Mouse (Mus musculus) frontal cortex, postnatal 14 days (tissue): ENCODE measurements at regions not wholly inside any gene's neighbourhood (a gene's known extent, or its start where the extent isn't known, plus 50 kb on each side); places are given as distances from the start of the nearest gene placed in this dataset.
"Not testable (repeated sequence)": the region's sequence is repeated elsewhere in the genome, so short reads cannot be mapped to it uniquely, and the experiment has no call there.

ENCODE experiments used
- DNase-seq, 2 experiments: peaks; one replicate each; pipeline ENCODE4 v3.0.0; 2022; ENCODE audit warnings: low spot score in 2 of 2

DNA sequence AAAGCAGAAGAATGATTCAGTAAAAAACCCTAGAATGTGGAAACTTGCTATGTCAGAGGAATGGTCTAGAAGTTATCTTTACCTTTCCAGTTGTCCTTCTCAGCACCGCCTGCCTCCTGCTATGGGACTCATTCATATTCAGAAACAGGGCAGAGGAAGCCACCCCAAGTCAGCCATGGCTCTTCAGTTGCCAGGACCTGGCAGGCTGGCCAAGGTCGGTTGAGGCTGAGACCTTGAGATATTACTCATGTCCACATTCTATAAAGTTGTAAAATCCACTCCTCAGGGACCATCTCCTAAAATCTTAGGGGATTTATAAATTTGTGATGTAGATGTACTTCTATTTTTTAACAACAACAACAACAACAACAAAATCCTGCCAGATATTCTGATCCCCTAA, 580.7 kb upstream of the Klhl29 start:
- no peak for DNase-seq

DNA sequence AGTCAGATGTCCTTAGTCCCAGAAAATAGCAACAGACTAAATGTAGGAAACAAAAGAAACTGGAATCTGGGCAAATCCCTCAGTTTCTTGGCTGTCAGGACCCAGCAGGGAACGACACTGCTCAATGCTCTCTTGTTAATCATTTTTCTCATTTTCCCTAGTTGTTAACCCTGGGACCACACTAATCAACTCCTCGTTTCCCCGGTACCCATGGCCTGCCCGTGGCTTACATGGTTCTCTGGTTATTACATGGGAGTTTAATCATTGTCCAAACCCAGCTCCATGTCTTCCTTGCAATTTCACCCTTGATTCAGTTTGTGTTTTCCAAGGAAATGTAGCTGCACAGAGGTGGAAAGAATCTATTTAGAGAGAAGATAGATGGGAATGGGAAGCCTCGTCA, 580.1 kb upstream of the Klhl29 start:
- no peak for DNase-seq

DNA sequence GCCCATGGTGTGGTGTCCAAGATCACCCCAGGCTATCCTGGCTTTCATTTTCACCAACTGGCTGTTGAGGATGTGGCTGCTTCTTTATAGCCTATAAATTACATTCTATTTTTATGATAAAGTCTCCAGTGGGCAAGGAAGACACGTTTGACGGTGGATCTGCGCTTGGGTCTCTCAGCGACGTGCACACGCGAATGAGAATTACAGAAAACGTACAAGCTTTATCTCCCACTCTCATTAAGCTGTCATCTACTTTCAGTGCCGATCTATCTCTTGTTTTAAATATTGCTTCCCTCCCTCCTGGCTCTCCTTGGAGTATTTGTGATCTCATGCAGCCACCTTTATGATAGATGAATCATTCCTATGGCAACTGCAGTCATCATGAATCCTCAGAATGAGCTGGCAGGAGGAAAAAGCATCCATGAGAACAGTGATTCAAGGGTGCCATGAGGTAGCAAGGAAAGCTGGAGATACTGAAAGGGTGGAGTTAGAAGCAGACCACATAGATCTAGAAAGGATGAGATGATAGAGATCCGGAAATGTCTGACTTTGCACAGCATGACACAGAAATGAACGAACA, 568.0 kb upstream of the Klhl29 start:
- DNase-seq: no peak

DNA sequence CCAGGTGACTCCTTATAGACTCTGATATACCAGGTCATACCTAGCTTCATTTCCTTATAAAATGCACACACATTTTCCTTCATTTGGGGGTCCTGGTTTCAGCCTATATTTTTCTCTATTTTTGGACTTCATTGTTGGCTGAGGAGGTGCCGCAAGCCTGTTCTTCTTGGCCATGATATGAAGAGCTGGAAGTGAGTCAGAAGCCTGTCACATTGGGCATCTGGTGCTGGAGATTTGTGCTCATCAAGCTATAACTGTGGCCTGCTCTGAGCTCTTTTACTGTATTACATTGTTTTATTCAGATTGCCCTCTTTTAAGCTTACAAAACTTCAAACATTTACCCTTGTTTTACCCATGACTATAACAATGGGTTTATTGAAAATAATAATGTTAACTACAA, 545.8 kb upstream of the Klhl29 start:
- DNase-seq: no peak

DNA sequence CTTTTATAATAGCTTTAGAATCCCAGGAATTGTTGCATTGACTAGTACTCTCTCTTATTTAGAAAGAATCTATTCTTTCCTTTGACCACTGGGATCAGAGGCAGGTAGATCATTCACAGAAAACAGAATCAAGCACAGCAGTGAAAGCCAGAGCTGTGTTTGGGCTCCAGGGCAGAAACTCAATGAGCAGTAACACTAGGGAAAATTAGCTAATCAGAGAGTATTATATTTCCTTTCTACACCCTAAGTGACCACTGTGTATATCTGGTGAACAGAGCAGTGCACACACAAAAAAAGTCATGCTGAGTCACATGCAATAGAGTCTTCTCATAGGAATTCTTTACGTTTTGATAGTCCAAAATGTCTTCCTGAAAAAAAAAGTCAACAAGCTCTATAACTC, 542.5 kb upstream of the Klhl29 start:
- DNase-seq: no peak

DNA sequence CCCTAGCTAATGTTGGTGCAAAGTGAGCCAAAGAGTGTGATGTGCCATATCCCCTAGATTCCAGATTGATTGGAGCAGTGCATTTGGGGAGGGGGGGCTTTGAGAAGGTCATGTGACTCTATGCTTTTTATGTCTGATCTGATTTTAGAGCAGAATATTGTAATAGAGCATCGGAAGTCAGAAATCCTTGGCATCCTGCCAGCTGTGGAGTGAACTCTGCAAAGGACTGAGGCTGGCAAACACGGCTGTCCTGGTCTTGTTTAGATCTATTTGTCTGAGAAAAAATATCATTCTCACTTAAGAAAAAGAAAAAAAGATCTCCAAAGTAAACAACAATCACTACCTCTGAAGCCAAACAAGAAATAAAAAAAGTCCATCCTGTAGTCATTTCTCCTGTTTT, 530.8 kb upstream of the Klhl29 start:
- DNase-seq: no peak

DNA sequence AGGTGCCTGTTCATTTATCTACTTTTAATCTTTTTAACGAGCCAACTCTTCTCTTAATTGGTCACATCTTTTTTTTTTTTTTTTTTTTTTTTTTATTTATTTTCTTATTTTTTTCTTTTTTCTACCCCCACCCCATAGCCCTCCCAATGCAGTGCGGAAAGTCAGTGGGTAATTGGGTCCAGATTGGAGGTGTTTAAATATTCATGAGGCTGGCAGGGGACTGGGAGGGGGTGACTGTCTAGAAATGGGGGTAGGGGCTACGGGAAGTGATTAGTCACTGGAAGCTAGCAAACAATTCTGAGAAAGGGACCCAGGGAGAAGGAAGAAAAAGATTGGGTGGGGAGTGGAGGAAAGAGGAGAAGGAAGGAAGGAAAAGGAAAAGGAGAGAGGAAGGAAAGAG, 516.3 kb upstream of the Klhl29 start:
- DNase-seq: not testable (repeated sequence)

DNA sequence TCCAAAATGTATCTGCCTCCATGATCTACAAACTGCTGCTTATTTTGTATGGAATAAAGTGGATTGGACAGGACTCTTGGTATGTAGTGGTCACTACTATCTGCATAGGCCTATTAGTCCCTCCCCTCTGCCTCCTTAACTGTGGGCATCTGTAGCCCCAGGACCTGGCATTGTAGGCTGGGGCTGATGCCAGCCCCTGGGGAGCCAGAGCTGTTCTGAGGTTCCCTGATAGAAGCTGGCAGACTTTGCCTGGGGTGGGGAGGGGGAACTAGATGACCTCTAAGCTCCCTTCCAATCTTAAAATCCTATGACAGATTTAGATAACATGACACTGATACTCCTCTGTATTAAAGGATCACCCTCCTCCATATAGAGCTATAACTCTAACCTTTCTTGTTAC, 491.2 kb upstream of the Klhl29 start:
- no peak for DNase-seq

DNA sequence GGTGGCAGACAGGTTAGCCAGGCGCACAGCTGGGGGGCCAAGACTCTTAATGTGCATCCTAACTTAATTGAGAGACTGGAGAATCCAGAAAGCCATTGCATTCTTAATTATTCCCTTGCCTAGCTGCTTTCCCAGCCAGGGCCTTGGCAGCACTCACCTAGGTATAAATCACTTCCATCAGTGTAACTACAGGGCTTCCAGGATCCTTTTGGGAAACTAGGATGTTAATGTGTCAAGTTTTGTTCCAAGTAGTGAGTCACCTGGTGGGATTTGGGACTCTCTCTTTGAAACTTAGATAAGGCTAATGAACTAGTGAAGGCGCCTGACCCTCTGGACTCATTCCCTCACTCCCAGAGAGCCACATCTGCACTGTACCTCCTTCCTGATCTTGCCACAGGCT, 484.3 kb upstream of the Klhl29 start:
- no peak for DNase-seq

DNA sequence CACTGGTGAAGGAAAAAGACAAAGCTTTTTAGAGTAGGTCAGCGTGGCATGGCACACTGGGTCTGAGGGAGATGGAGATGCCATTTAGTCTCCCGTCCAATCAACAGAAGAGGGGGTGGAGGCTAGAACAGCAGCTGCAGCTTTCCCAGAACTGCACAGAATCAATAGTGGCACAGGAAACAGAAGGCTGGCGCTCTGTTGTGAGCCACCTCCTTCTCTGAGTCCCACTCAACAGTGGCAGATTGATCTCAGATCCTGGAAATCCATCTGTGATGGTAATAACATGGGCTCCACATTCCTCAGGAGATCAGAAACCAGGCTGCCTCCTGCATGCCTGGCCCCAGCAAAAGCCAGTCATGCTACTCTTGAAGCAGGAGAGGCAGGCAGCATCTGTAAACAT, 480.9 kb upstream of the Klhl29 start:
- peak; percentile 7 to 15 for DNase-seq

DNA sequence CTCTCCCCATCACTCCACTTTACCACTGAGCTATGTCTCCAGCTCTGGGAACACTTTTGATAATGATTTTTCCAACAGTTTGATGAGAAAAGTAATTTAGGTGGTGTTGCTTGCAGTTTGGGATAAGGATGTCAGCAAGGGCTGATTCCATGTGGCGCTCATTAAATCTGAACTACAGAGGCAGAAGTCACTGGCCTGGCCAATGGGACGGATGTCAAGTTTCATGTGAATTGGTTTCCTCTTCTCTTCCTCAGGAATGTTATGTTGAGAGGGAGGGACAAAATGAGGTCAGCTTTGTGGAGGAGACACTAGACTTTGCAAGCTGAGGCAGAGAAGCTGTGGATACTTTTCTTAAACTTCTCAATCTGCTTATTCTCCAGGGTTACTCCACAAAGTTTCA, 434.9 kb upstream of the Klhl29 start:
- DNase-seq: no peak

DNA sequence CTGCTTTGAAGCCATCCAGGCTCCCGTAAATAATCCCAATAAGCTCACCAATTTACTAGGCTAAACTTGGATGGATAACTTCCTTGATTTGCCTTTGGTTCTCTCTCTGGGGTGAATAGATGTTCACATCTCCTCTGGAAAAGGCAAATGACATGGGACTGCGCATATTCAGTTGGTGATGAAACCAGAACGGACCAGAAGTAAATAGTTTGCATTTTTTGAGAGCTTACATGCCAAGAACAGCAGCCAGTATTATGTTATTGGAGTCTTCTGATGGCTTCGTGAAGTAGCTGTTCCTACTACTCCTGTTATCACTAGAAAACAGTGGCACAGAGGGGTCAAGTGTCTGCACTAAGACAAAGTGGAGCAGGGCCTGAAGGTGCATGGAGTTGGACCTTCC, 434.5 kb upstream of the Klhl29 start:
- no peak for DNase-seq

DNA sequence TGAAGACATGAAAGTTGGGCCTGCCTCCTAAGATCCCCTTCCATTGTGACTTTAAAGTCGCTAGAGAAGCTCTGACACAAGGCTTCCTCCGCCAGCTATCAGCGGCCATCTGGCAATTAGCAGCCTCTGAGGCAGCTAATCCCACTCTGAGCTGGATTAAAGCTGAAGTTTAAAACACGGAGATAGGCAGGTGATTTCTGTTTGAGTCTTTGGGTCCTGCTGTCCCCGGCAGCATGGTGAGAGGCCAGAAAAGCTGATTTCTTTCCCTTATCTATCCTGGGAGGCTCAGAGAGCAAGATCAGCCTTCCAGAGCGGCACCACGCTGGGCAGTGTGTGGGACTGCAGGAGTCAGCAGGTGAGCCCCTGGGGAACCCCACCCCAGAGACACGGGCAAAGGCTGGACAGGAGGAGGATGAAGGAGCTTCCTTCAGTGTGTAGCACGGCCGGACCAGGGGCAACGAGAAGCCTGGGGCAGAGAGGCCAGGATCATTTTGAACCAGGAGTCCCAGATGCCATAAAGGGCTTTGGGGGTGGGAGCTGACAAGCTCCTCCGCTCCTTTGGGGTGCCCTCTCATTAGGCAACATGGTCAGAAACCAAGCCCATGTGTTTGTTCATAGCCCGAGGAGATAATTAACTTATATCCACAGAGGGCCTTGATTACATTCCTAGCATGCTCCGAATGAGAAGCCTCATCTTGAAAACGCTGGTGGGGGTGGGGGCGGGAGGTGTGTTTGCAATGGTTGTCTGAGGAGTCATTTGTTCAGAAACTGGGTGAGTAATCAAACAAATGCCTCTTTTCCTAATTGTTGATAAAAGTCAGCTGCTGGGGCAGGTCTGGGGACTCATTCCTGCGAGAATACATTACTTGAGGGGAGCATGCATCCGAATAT, 432.8 kb upstream of the Klhl29 start:
- no peak for DNase-seq

DNA sequence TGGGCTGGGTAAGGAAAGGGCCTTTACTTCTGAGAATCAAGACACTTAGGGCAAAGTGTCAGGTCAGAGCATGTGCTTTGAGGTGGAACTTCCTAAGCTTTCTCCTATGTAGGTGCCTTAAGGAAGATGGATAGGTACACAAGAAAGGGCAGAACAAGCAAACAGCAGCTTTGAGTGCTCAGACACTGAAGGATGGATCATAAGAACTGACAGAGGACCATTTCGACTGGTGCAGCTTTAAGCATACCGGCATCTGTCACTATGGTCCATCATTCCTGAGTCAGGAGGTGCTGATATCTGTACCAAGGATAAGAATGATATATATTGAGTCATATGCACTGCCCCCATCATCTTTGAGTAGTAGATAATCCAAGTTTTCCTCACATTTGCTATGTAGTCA, 430.2 kb upstream of the Klhl29 start:
- no peak for DNase-seq

DNA sequence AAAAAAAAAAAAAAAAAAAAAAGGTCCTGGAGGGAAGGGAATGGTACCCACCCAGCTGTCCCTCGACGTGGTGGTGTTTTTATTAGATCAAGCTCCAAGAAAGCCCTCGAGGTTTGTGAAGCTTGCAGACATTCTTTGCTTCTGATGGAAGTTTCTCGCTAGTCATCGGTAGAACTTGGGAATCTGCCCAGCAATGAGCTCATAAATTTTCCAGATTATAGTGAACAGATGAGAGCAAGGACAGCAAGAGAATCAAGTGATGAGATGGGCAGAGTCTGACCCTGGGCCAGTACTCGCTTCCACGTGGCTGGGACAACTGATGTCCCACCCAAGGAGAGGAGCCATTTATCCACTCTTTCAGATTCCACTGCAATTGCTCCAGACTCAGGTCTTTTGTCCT, 417.6 kb upstream of the Klhl29 start:
- no peak for DNase-seq

DNA sequence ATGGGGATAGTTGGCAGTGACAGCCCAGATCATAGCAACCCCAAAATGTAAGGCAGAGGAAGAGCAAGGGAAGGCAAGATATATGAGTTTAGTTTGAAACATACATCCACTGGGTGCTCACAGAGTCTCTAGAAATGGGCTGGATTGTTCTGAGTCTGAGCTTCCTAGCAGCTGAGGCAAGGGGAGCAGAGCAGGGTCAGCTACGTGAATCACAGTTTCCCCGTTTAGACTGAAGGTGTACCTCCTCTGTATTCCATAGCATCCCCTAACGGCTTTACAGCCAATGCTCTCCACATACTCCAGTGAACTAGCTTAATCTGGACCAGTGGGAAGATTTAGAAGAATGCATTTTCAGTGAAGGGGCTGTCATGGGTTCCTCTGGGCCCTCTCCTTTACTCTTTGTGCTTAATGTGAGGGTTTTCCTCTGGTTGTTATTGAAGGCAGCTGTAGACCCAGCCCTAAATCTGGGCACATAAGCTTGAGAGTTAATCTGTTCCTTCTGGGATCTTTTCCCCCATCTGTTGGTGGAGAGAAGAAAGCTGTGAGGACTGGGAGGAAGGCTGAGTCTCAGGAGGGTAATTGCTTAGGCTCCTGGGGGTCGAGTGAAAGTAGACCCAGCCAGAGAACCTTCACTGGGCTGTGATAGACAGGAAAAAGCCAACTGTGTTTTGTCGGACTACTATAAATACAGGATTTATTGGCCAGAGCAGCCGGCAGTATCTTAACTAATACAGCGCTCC, 411.8 kb upstream of the Klhl29 start:
- DNase-seq: no peak

DNA sequence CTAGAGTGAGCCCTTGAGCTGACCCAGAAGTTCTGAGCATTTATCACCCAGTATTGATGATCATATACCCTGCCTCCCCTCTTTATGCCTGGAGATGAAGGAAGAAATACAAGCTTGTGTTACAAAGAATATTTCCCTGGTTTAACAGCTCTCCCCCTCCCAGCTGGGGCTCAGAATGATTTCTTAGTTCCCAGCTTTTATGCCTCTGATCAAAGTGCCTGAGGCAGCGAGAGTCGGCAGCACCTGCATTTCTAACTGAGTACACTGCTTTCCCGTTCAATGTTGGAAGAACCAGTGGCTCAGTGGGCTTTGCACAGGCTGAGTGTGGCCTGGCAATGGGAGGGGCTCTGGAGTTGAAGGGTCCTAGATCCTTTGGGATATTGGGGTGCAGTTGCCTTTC, 405.8 kb upstream of the Klhl29 start:
- DNase-seq: no peak

DNA sequence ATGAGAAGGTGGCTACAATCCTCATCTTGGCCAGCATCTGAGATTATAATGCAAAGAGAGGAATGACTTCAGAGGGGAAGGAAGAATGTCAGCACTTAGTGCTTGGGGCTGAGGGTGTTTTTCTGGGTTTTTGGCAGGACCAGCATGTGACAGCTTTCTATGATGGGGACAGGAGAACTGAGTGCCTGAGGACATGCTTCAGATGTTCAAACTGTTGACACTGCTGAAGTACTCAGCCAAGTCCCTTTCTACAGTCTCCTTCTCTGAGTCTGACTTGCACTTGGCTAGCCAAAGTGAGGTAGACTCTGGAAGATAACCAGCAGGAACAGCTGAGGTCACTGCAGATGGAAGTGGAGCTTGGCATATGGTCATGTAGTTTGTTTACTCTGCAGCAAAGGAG, 402.1 kb upstream of the Klhl29 start:
- no peak for DNase-seq

DNA sequence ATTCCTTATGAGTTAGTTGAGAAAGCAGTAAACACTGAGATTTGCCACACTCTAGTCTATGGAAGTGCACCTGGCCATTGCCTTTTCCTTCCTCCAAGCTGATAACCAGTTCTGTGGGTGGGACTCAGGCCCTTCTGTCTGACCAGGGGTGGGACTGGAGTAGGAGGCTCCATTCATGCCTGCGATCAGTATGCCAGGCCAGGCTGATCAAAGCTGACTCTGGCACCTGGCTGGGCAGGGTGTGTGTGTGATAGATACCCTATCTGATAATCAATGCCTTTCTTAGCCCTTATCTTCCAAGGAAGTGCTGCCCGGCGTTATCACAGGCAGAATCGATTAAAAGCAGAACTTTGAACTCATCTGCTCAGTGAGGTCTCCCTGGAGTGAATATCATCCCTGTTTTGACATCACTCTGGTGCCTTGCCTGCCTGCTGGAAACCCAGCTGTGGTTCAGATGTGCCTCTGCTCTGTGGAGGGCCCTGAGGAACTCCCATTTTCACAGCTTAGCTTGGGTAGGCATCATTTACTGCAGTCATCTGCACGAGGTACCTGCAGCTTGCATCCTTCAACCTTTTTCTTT, 396.0 kb upstream of the Klhl29 start:
- DNase-seq: no peak

DNA sequence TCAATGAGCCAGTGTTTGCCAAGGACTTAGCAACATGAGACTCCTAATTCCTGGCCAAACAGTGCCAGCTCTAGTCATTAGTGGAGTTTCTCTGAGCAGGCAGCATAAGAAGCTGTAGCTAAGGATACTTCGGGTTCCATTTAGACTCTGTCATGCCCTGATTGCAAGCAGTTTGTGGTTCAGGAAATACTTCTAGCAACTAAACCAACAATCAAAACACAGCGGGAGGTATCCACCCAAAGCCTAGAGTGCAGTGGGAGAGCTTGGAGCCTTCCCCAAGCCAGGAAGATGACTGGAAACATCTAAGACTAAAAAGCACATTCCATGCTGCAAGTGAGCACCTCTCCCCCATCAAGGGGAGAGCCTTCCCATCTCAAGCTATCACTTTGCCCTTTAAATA, 395.0 kb upstream of the Klhl29 start:
- DNase-seq: no peak

DNA sequence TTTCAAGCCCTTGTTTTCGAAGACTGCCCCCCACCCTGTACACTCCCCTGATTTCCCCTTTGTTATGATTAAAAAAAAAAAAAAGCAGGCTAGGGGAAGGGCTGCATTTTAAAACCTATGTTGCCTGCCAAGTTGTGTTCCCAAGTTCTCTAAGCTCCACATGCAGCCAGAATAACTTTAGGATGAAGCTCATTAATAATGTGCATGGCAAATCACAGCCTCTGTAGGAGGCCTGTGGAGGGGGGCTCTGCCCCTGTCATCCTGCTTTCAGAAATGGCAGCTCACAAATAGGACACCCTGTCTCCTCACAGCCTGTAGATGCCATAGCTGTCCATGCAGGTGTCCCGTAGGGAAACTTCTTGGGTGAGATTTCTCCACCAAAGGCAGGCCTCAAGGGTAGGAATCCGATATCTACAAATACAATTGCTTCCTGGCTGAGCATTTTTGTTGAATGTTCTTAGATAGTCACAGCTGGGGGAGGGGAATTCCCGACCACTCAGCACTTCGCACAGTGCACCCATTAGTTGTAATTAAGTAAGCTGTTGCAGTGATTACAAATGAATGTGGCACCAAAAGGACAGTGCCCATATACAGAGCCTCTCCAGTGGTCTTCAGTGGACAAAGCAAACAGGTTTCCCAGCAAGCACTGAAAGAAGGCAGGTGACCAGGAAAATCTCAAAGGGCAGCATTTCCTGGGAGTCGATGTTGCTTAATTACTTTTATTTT, 389.1 kb upstream of the Klhl29 start:
- DNase-seq: no peak

DNA sequence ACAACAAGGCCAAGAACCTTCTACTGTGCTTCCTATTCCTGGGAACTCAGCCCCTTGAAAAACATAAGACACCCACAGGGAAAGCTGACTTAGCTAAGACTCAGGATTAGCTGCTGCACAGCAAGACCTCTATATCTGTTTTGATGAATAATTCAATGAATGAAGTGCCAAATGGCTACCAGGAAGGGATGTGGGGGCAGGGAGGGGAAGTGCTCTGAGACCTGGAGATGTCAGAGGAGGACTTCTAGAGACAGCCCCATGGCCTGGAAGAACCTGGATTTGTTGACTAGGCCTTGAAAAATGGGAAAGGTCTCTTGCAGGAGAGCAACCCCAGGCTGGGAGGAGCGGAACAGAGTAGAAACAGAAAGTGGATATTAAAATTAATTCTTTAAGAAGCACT, 388.5 kb upstream of the Klhl29 start:
- DNase-seq: no peak
